Mouse (Mus musculus) cortical plate, adult 2 months (tissue): Measurements from ENCODE around the gene Scnn1g.

Experiments
- CTCF ChIP-seq: fragments of 200-500 bp; IDR thresholded peaks from 2 replicates; pipeline ENCODE4 v1.5.1; 2011; ENCODE audit warnings: mild to moderate bottlenecking, control low read depth, low read length; ENCODE audit not compliant: insufficient read depth; ENCODE audit errors: extremely low read depth
- POLR2A ChIP-seq: fragments of 200-500 bp; IDR thresholded peaks from 2 replicates; pipeline ENCODE4 v1.6.1; 2011; ENCODE audit warnings: mild to moderate bottlenecking, low read length, control low read depth; ENCODE audit not compliant: insufficient read depth; ENCODE audit errors: extremely low read depth

- TF ChIP-seq CTCF (no peak), POLR2A (no peak)
These were observed 20.5 kb downstream of the Scnn1g start for GRCm38 (mm10) chr7:121754748-121755147.
